28 mouse cellular contexts compared by ENCODE assay signal in genomic region chr10:84317960-84318359, GRCm38 (mm10).
A peak's percentile ranks its signal among the peaks of the same experiment; 100 is the strongest.
DNase-seq lines count a peak whose midpoint lies in the region; ATAC-seq and TF ChIP-seq lines count a peak whose summit lies in the region.
"Had no signal": no experiment of that assay in that cellular context is flagged by ENCODE, and none has a peak within 500 bp of the region (broad histone marks: within the 10 kb centered on the region; RNA-seq: fewer than 3 reads in every experiment).

No protein-coding gene starts in this region.

- TF ChIP-seq CTCF in lung, embryonic 14.5 days (IDR thresholded peaks at IDR 0.05; ENCODE audit: low read depth), result no peak

- no peak overlapping the region for H3K4me3 ChIP-seq in lung, embryonic 14.5 days (ENCODE audit: low read depth, low read length)
- H3K4me3 ChIP-seq in embryonic facial prominence, embryonic 10.5 days, result no peak overlapping the region
- H3K4me3 ChIP-seq in kidney, embryonic 16.5 days (ENCODE audit: low read length), result no peak overlapping the region
- H3K4me3 ChIP-seq: embryonic facial prominence, embryonic 15.5 days; forebrain, embryonic 13.5 days; gastrocnemius, adult 2 months; heart, embryonic 13.5 days; limb, embryonic 13.5 days; midbrain, embryonic 10.5 days; myocyte; neural tube, embryonic 12.5 days had no signal

- peak; percentile 35; the same call in 1 of the 2 replicates for ATAC-seq in lung, embryonic 14.5 days (ENCODE audit: insufficient read depth)
- ATAC-seq in kidney, embryonic 16.5 days (ENCODE audit: low FRiP score, low TSS enrichment), result no peak
- ATAC-seq: forebrain, embryonic 13.5 days; intestine, postnatal 0 days had no signal

- no peaks in the 10 kb centered on the region for H3K27me3 ChIP-seq in lung, embryonic 14.5 days (ENCODE audit: insufficient read depth, low read length)
- H3K27me3 ChIP-seq in embryonic facial prominence, embryonic 10.5 days (replicated peaks; ENCODE audit: low read depth, poor library complexity, severe bottlenecking), result no peaks in the 10 kb centered on the region
- H3K27me3 ChIP-seq in kidney, embryonic 16.5 days (ENCODE audit: insufficient read depth, low read length), result no peaks in the 10 kb centered on the region
- H3K27me3 ChIP-seq: embryonic facial prominence, embryonic 15.5 days; forebrain, embryonic 13.5 days; heart, embryonic 13.5 days; limb, embryonic 13.5 days; neural tube, embryonic 12.5 days had no signal

- H3K9me3 ChIP-seq in lung, embryonic 14.5 days (ENCODE audit: low read depth, low read length), result no peaks in the 10 kb centered on the region
- H3K9me3 ChIP-seq in embryonic facial prominence, embryonic 10.5 days, result no peaks in the 10 kb centered on the region
- no peaks in the 10 kb centered on the region for H3K9me3 ChIP-seq in kidney, embryonic 16.5 days (ENCODE audit: low read length)
- H3K9me3 ChIP-seq: embryonic facial prominence, embryonic 15.5 days; forebrain, embryonic 13.5 days; heart, embryonic 13.5 days; limb, embryonic 13.5 days; midbrain, embryonic 10.5 days; neural tube, embryonic 12.5 days had no signal

- no peak overlapping the region for H3K9ac ChIP-seq in lung, embryonic 14.5 days
- H3K9ac ChIP-seq in kidney, embryonic 16.5 days (replicated peaks; ENCODE audit: low read length), result no peak overlapping the region
- H3K9ac ChIP-seq: embryonic facial prominence, embryonic 15.5 days; forebrain, embryonic 13.5 days; heart, embryonic 13.5 days; hindbrain, embryonic 14.5 days; limb, embryonic 13.5 days; neural tube, embryonic 12.5 days had no signal

- no peaks in the 10 kb centered on the region for H3K4me1 ChIP-seq in lung, embryonic 14.5 days (ENCODE audit: insufficient read depth)
- peaks cover 9% of the 10 kb centered on the region; the same call in 1 of the 2 replicates for H3K4me1 ChIP-seq in embryonic facial prominence, embryonic 10.5 days
- no peaks in the 10 kb centered on the region for H3K4me1 ChIP-seq in kidney, embryonic 16.5 days (ENCODE audit: insufficient read depth, low read length)
- H3K4me1 ChIP-seq: embryonic facial prominence, embryonic 15.5 days; forebrain, embryonic 13.5 days; heart, embryonic 13.5 days; limb, embryonic 13.5 days; neural tube, embryonic 12.5 days had no signal

- H3K36me3 ChIP-seq in lung, embryonic 14.5 days (ENCODE audit: insufficient read depth), result no peaks in the 10 kb centered on the region
- no peaks in the 10 kb centered on the region for H3K36me3 ChIP-seq in embryonic facial prominence, embryonic 10.5 days (replicated peaks)
- H3K36me3 ChIP-seq in kidney, embryonic 16.5 days (ENCODE audit: insufficient read depth, low read length), result no peaks in the 10 kb centered on the region
- H3K36me3 ChIP-seq: embryonic facial prominence, embryonic 15.5 days; heart, embryonic 13.5 days; limb, embryonic 13.5 days; midbrain, embryonic 10.5 days; neural tube, embryonic 12.5 days had no signal

- WGBS in lung, embryonic 14.5 days, result 24% methylated on average over 5 of the region's 5 CpGs
- WGBS in embryonic facial prominence, embryonic 10.5 days, result 39% methylated on average over 5 of the region's 5 CpGs
- 43% methylated on average over 5 of the region's 5 CpGs for WGBS in kidney, embryonic 16.5 days

- peak; percentile 46 for DNase-seq in lung, embryonic 14.5 days
- no peak for DNase-seq in lung, adult 18-20 months
- peak; percentile 20 for DNase-seq in right cerebral cortex, adult 18-20 months
- no peak for DNase-seq in right cerebral cortex, postnatal 14 days
- no peak for DNase-seq in embryonic facial prominence, embryonic 10.5 days (ENCODE audit: low spot score)
- DNase-seq: adrenal gland, postnatal 10 days; B cell, adult 2 months; cerebellum, adult 11 months; cerebellum, adult 9-10 months; cerebellum, postnatal 36 days; gastrocnemius, adult 2 months; gastrocnemius, postnatal 36 days; heart, adult 18-20 months; heart, postnatal 10 days; kidney, adult 9 months; kidney, postnatal 25 days had no signal

- no peak overlapping the region for H3K27ac ChIP-seq in lung, embryonic 14.5 days (ENCODE audit: low read depth)
- peak overlapping the region; percentile 1; the same call in 1 of the 2 replicates for H3K27ac ChIP-seq in embryonic facial prominence, embryonic 10.5 days (replicated peaks)
- H3K27ac ChIP-seq in kidney, embryonic 16.5 days (ENCODE audit: low read length), result no peak overlapping the region
- H3K27ac ChIP-seq: embryonic facial prominence, embryonic 15.5 days; forebrain, embryonic 13.5 days; gastrocnemius, adult 2 months; heart, embryonic 13.5 days; hindbrain, embryonic 14.5 days; limb, embryonic 13.5 days; macrophage; midbrain, embryonic 10.5 days; neural tube, embryonic 12.5 days had no signal

- H3K4me2 ChIP-seq in lung, embryonic 14.5 days, result no peak overlapping the region
- H3K4me2 ChIP-seq in kidney, embryonic 16.5 days (replicated peaks; ENCODE audit: low read depth, low read length), result no peak overlapping the region
- H3K4me2 ChIP-seq: embryonic facial prominence, embryonic 15.5 days; forebrain, embryonic 13.5 days; heart, embryonic 13.5 days; hindbrain, embryonic 14.5 days; limb, embryonic 13.5 days; liver, embryonic 11.5 days; neural tube, embryonic 12.5 days had no signal

Comparison
In these comparisons a context has a peak if more than half of its experiments do, and no peak if none do; other contexts are left out.
1. DNase-seq: peak in lung, embryonic 14.5 days (single experiment) and right cerebral cortex, adult 18-20 months (single experiment); none in lung, adult 18-20 months (0 of 2), right cerebral cortex, postnatal 14 days (single experiment) and embryonic facial prominence, embryonic 10.5 days (single experiment).